Mouse (Mus musculus) megakaryocyte, embryonic 14.5 days (primary cell): Measurements from ENCODE around the gene Zfp109.

ENCODE experiments used
- FLI1 ChIP-seq: IDR thresholded peaks from 2 replicates; pipeline ENCODE4 v1.6.1; 2012; ENCODE audit warnings: low read length, inconsistent platforms, mixed read lengths
- GATA1 ChIP-seq: IDR thresholded peaks from 3 replicates; pipeline ENCODE4 v1.6.1; 2012; ENCODE audit warnings: mixed read lengths, low read length, inconsistent platforms, borderline replicate concordance

DNA sequence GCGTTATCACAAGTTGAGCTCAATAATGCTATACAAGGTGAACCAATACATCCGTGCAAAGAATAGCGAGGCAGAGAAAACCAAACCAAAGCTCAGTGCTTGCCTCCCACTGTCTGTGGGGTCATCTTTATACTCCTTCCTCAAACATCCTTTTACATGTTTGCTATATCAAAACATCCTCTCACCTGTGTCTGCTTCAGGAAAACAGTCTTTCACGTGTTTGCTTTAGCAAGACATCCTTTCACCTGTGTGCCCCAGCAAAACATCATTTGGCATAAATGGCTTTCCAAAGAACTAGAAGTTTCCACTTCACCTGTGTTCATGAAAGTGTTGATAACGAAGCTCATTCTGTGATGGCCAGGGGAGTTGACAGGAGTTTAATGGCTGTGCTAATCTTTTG lies 26.0 kb downstream of the Zfp109 start, which contains the start of gene Zfp111:
- no peak for TF ChIP-seq GATA1
- TF ChIP-seq FLI1 = no peak
